7 mouse cellular contexts compared by ENCODE assay signal in genomic region chr2:35661454-35662000, GRCm38 (mm10).
DNase-seq lines count a peak whose midpoint lies in the region; ATAC-seq and TF ChIP-seq lines count a peak whose summit lies in the region.

No protein-coding gene starts in this region.

- peak overlapping the region; percentile 77 for H3K4me2 ChIP-seq in forebrain, embryonic 15.5 days (replicated peaks)
- peak overlapping the region; percentile 79 for H3K4me2 ChIP-seq in hindbrain, embryonic 12.5 days (replicated peaks)

- peak overlapping the region; percentile 97 for H3K9ac ChIP-seq in ES-Bruce4 (ENCODE audit: low read depth, poor library complexity, severe bottlenecking)
- peak overlapping the region; percentile 94 for H3K9ac ChIP-seq in forebrain, embryonic 15.5 days (replicated peaks)
- H3K9ac ChIP-seq in hindbrain, embryonic 12.5 days, result peak overlapping the region; percentile 94

- WGBS in forebrain, embryonic 15.5 days, result under 1% methylated on average over 46 of the region's 51 CpGs
- under 1% methylated on average over 48 of the region's 51 CpGs for WGBS in hindbrain, embryonic 12.5 days
- WGBS in limb, embryonic 10.5 days, result under 1% methylated on average over 50 of the region's 51 CpGs
- WGBS in midbrain, embryonic 10.5 days, result under 1% methylated on average over 51 of the region's 51 CpGs

- H3K27me3 ChIP-seq in ES-Bruce4 (ENCODE audit: control insufficient read depth, insufficient read depth, low read length, poor library complexity, severe bottlenecking), result no peaks in the 10 kb centered on the region
- H3K27me3 ChIP-seq in forebrain, embryonic 15.5 days, result no peaks in the 10 kb centered on the region
- H3K27me3 ChIP-seq in hindbrain, embryonic 12.5 days, result no peaks in the 10 kb centered on the region
- H3K27me3 ChIP-seq in limb, embryonic 10.5 days (ENCODE audit: low read depth, poor library complexity, severe bottlenecking), result no peaks in the 10 kb centered on the region
- no peaks in the 10 kb centered on the region for H3K27me3 ChIP-seq in midbrain, embryonic 10.5 days (ENCODE audit: low read depth, poor library complexity, severe bottlenecking)

- TF ChIP-seq POLR2A in ES-Bruce4 (IDR thresholded peaks at IDR 0.05; ENCODE audit: insufficient read depth, low read length), result no peak

- H3K9me3 ChIP-seq in ES-Bruce4 (replicated peaks; ENCODE audit: control insufficient read depth, insufficient read depth, low read length, poor library complexity, severe bottlenecking), result no peaks in the 10 kb centered on the region
- H3K9me3 ChIP-seq in forebrain, embryonic 15.5 days, result no peaks in the 10 kb centered on the region
- no peaks in the 10 kb centered on the region for H3K9me3 ChIP-seq in hindbrain, embryonic 12.5 days (replicated peaks)
- H3K9me3 ChIP-seq in limb, embryonic 10.5 days (replicated peaks), result no peaks in the 10 kb centered on the region
- H3K9me3 ChIP-seq in midbrain, embryonic 10.5 days (replicated peaks), result no peaks in the 10 kb centered on the region

- H3K4me3 ChIP-seq in ES-Bruce4 (ENCODE audit: low read depth, low read length), result peak overlapping the region; percentile 86
- peak overlapping the region; percentile 97 for H3K4me3 ChIP-seq in forebrain, embryonic 15.5 days
- H3K4me3 ChIP-seq in hindbrain, embryonic 12.5 days, result peak overlapping the region; percentile 79
- peak overlapping the region; percentile 89 for H3K4me3 ChIP-seq in limb, embryonic 10.5 days
- peak overlapping the region; percentile 95 for H3K4me3 ChIP-seq in midbrain, embryonic 10.5 days

- H3K27ac ChIP-seq in ES-Bruce4 (ENCODE audit: insufficient read depth, low read length), result no peak overlapping the region
- peak overlapping the region; percentile 87 for H3K27ac ChIP-seq in forebrain, embryonic 15.5 days (replicated peaks)
- peak overlapping the region; percentile 92 for H3K27ac ChIP-seq in hindbrain, embryonic 12.5 days
- peak overlapping the region; percentile 95 for H3K27ac ChIP-seq in limb, embryonic 10.5 days
- peak overlapping the region; percentile 97 for H3K27ac ChIP-seq in midbrain, embryonic 10.5 days (replicated peaks)

- TF ChIP-seq EP300 in ES-Bruce4 (IDR thresholded peaks at IDR 0.05; ENCODE audit: insufficient read depth, low read depth, low read length), result no peak

- DNase-seq in adrenal gland, adult (ENCODE audit: inconsistent age in 2 of 2, low spot score in 1 of 2), result peak; percentile 75 to 90
- peak; percentile 73 for DNase-seq in limb, embryonic 10.5 days (ENCODE audit: low spot score)
- DNase-seq in midbrain, embryonic 10.5 days (ENCODE audit: low spot score), result peak; percentile 66
- peak; percentile 78 to 80 for DNase-seq in spleen, postnatal 36 days (ENCODE audit: low spot score in 2 of 2)

- no peaks in the 10 kb centered on the region for H3K36me3 ChIP-seq in ES-Bruce4 (ENCODE audit: control insufficient read depth, insufficient read depth, low read length, poor library complexity, severe bottlenecking)
- H3K36me3 ChIP-seq in forebrain, embryonic 15.5 days, result no peaks in the 10 kb centered on the region
- H3K36me3 ChIP-seq in hindbrain, embryonic 12.5 days, result no peaks in the 10 kb centered on the region
- H3K36me3 ChIP-seq in limb, embryonic 10.5 days, result peaks cover 14% of the 10 kb centered on the region
- H3K36me3 ChIP-seq in midbrain, embryonic 10.5 days, result 0 out of 2 replicates have a peak, but pooled peaks cover under 1% of the 10 kb centered on the region

- H3K4me1 ChIP-seq in ES-Bruce4 (ENCODE audit: control insufficient read depth, insufficient read depth, low read length), result no peaks in the 10 kb centered on the region
- peaks cover 45% of the 10 kb centered on the region for H3K4me1 ChIP-seq in forebrain, embryonic 15.5 days
- peaks cover 49% of the 10 kb centered on the region for H3K4me1 ChIP-seq in hindbrain, embryonic 12.5 days
- peaks cover 75% of the 10 kb centered on the region for H3K4me1 ChIP-seq in limb, embryonic 10.5 days
- H3K4me1 ChIP-seq in midbrain, embryonic 10.5 days, result peaks cover 58% of the 10 kb centered on the region

- no peak for TF ChIP-seq CTCF in ES-Bruce4 (IDR thresholded peaks at IDR 0.05; ENCODE audit: low read depth, low read length)

- ATAC-seq in forebrain, embryonic 15.5 days (replicated peaks), result peak; percentile 66
- peak; percentile 67 for ATAC-seq in hindbrain, embryonic 12.5 days (ENCODE audit: low FRiP score)
